Mouse (Mus musculus) limb, embryonic 11.5 days (tissue): ENCODE results near the gene Olfr223. TPM values are rescaled to one million over a fixed set of nuclear protein-coding genes. Genes with fewer than 3 reads are reported as not detected.

ENCODE experiments used
- ATAC-seq: fragments of 200-750 bp; cut with Nextera tagmentation; 2 replicates; pipeline ENCODE4 v1.8.0; 2017; ENCODE audit warnings: low read depth; ENCODE audit not compliant: insufficient number of reproducible peaks, low FRiP score, low TSS enrichment
- DNase-seq: peaks from one replicate; pipeline ENCODE4 v3.0.0-alpha.2; 2015; ENCODE audit warnings: low spot score
- H3K27ac ChIP-seq: fragments of 300-500 bp; sonication (generic); replicated peaks from 2 replicates; pipeline ENCODE4 v1.5.1; 2014; ENCODE audit warnings: low read depth, mild to moderate bottlenecking, low read length
- H3K27me3 ChIP-seq: fragments of 300-500 bp; sonication (generic); 2 replicates; pipeline ENCODE4 v1.6.1; 2014; ENCODE audit warnings: mild to moderate bottlenecking, low read length, mixed read lengths; ENCODE audit not compliant: control insufficient read depth, insufficient read depth
- H3K36me3 ChIP-seq: fragments of 300-500 bp; sonication (generic); 2 replicates; pipeline ENCODE4 v1.6.1; 2014; ENCODE audit warnings: mild to moderate bottlenecking, low read length, moderate library complexity, mixed read lengths; ENCODE audit not compliant: control insufficient read depth, insufficient read depth
- H3K4me1 ChIP-seq: fragments of 300-500 bp; sonication (generic); 2 replicates; pipeline ENCODE4 v1.6.1; 2014; ENCODE audit warnings: low read length, mixed read lengths; ENCODE audit not compliant: control insufficient read depth, insufficient read depth
- H3K4me2 ChIP-seq: fragments of 300-500 bp; sonication (generic); 2 replicates; pipeline ENCODE4 v1.6.1; 2014; ENCODE audit warnings: low read depth, mild to moderate bottlenecking, moderate library complexity; ENCODE audit not compliant: severe bottlenecking
- H3K4me3 ChIP-seq: fragments of 300-500 bp; sonication (generic); 2 replicates; pipeline ENCODE4 v1.5.1; 2014; ENCODE audit warnings: low read depth, low read length
- H3K9ac ChIP-seq: fragments of 300-500 bp; sonication (generic); 2 replicates; pipeline ENCODE4 v1.6.1; 2014; ENCODE audit warnings: mild to moderate bottlenecking, low read length
- H3K9me3 ChIP-seq: fragments of 300-500 bp; sonication (generic); 2 replicates; pipeline ENCODE4 v1.6.1; 2016; ENCODE audit warnings: low read length; ENCODE audit not compliant: control insufficient read depth
- WGBS: fragments of 180-500 bp; shearing (Covaris S2); extraction: QIAGEN DNeasy Blood & Tissue Kit; methylation state at CpG from one replicate; pipeline ENCODE4 v1.1.7; 2014; 5-methylcytosine and 5-hydroxymethylcytosine counted together
- polyA plus RNA-seq: library from polyadenylated mRNA; unstranded; fragments of >200 nt; fragmentation: Nextera tagmentation; extraction: Ambion mirVana; gene quantifications from 2 replicates; pipeline ENCODE4 v1.2.1, GENCODE M21; 2014

The Olfr223 gene
- polyA plus RNA-seq, 1 experiment from 2014 or later, result not detected

DNA sequence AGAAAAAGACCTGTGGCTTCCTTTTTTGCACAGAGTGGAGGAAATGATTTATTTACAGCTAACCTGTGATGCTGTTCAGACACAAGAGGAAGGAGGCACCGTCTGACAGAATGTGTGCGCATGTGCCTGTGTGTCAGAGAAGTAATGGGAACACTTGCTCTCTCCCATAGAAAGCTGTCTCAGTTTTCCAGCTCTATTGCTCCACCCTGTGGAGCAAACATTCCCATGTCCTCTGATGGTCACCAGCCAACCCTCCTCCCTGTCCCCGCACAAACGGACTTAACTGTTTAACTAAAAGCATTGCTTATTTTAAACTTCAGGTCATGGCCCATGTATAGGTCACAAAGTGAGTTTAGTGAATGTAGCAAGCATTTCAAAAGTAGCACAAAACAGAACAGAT is 21.0 kb upstream of the Olfr223 start:
- no peaks in the 10 kb centered on the region for H3K9me3 ChIP-seq
- ATAC-seq (no peak), DNase-seq (no peak)
- H3K4me3 ChIP-seq, result no peak overlapping the region
- no peaks in the 10 kb centered on the region for H3K27me3 ChIP-seq
- no peak overlapping the region for H3K27ac ChIP-seq
- no peaks in the 10 kb centered on the region for H3K36me3 ChIP-seq
- no peak overlapping the region for H3K4me2 ChIP-seq
- no peak overlapping the region for H3K9ac ChIP-seq
- WGBS, result 55% methylated on average over 4 of the region's 4 CpGs
- no peaks in the 10 kb centered on the region for H3K4me1 ChIP-seq

DNA sequence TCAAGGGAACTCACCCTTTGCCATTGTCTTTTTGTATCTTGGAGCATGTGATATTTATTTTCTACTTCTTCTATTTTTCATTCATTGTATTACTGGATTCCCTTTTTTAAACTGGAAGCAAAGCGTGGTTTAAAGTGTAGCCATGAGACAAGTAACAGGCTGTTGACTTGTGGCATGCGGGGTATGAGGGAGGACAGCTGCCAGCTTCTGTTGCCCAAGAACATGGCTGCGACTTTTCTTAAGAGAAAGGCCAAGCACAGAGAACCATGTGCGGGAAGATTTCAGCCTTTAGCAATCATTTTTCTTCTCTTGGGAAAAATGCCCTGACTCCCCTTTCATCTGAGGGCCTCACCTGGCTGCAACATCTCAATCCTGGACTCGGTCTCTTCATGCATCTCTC is 18.6 kb upstream of the Olfr223 start:
- Histone ChIP-seq H3K4me2 (no peak overlapping the region), H3K4me1 (no peaks in the 10 kb centered on the region), H3K36me3 (no peaks in the 10 kb centered on the region), H3K9ac (no peak overlapping the region), H3K9me3 (no peaks in the 10 kb centered on the region), H3K27ac (no peak overlapping the region), H3K4me3 (no peak overlapping the region), H3K27me3 (no peaks in the 10 kb centered on the region)
- 87% methylated on average over 5 of the region's 5 CpGs for WGBS
- no peak for DNase-seq
- ATAC-seq, result no peak

DNA sequence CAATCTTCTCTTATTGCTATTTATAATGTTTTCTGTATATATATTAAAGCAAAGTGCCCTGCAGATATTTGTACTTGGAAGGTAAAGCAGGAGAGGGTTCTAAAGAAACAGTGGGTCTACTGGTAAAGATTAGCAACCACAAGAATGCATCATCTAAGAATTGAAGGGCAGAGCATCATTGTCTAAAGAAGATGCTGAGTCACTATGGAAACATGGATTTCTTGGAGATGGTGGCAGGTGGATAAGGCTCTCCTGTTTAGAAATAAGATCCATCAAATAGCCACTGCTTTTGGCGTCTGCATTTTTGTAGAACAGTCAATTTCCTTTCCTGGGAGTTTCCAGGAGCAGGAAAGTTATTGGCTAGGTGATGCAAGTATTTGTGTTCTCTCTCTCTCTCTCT is 9.2 kb upstream of the Olfr223 start:
- H3K9me3 ChIP-seq, result no peaks in the 10 kb centered on the region
- H3K9ac ChIP-seq, result no peak overlapping the region
- no peak for DNase-seq
- no peak overlapping the region for H3K4me2 ChIP-seq
- no peaks in the 10 kb centered on the region for H3K27me3 ChIP-seq
- 79% methylated on average over 1 of the region's 1 CpGs for WGBS
- H3K27ac ChIP-seq, result no peak overlapping the region
- ATAC-seq, result no peak
- no peak overlapping the region for H3K4me3 ChIP-seq
- H3K36me3 ChIP-seq, result no peaks in the 10 kb centered on the region
- no peaks in the 10 kb centered on the region for H3K4me1 ChIP-seq

DNA sequence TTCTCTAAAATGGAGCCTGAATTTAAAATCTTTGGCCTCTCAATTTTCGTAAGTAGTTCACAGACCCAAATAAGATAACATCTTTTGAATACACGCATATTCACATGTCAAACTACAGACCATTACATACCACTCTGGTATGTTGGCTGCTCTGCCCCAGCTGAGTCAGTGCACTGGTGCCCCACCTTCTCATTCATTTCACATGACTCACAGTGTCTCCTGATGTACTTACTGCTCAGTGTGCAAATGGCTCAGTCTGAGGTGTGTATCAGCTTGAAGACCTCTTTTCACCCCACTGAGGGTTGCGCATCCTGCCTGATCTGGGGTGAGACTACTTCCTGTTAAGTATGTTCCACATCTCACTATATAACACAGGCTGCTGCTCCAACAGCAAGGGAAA is 7.8 kb upstream of the Olfr223 start:
- DNase-seq, result no peak
- Histone ChIP-seq H3K36me3 (no peaks in the 10 kb centered on the region), H3K9me3 (no peaks in the 10 kb centered on the region), H3K4me2 (no peak overlapping the region), H3K4me3 (no peak overlapping the region), H3K27ac (no peak overlapping the region), H3K4me1 (no peaks in the 10 kb centered on the region), H3K9ac (no peak overlapping the region), H3K27me3 (no peaks in the 10 kb centered on the region)
- ATAC-seq, result no peak
- 90% methylated on average over 3 of the region's 3 CpGs for whole genome bisulfite sequencing

GRCm38 (mm10) chr11:59599211-59599610 is 6.1 kb upstream of the Olfr223 start:
- no peak for ATAC-seq

DNA sequence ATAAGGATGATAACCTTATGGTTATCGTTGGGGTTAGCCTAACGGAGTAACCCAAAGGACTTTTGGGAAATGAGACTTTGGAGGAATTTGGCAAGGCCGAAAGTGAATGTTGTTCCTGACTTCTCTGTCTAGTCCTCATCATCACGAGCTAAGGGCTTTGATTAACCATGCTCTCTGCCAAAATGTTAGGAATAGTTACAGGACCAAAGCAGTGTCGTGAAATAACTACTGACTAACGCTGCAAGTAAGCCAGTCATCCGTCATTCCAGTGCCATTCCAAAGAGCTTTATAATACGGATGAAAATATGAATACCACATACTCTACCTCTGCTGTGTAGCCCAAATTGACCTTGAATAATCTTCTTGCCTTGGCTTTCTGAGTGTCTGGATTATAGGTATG is 3.9 kb upstream of the Olfr223 start:
- no peak overlapping the region for H3K4me2 ChIP-seq
- no peak overlapping the region for H3K27ac ChIP-seq
- no peaks in the 10 kb centered on the region for H3K9me3 ChIP-seq
- no peak overlapping the region for H3K4me3 ChIP-seq
- H3K27me3 ChIP-seq, result no peaks in the 10 kb centered on the region
- ATAC-seq (no peak), DNase-seq (no peak)
- H3K4me1 ChIP-seq, result no peaks in the 10 kb centered on the region
- 89% methylated on average over 8 of the region's 8 CpGs for WGBS
- no peaks in the 10 kb centered on the region for H3K36me3 ChIP-seq
- no peak overlapping the region for H3K9ac ChIP-seq

More at GRCm38 (mm10) chr11:59599211-59599610, 6.1 kb upstream of the Olfr223 start:
- no peaks in the 10 kb centered on the region for H3K36me3 ChIP-seq
- no peak overlapping the region for H3K27ac ChIP-seq
- H3K4me2 ChIP-seq, result no peak overlapping the region
- DNase-seq, result no peak
- no peak overlapping the region for H3K9ac ChIP-seq
- 61% methylated on average over 7 of the region's 7 CpGs for WGBS
- H3K4me3 ChIP-seq, result no peak overlapping the region
- H3K27me3 ChIP-seq, result no peaks in the 10 kb centered on the region
- H3K4me1 ChIP-seq, result no peaks in the 10 kb centered on the region
- no peaks in the 10 kb centered on the region for H3K9me3 ChIP-seq

DNA sequence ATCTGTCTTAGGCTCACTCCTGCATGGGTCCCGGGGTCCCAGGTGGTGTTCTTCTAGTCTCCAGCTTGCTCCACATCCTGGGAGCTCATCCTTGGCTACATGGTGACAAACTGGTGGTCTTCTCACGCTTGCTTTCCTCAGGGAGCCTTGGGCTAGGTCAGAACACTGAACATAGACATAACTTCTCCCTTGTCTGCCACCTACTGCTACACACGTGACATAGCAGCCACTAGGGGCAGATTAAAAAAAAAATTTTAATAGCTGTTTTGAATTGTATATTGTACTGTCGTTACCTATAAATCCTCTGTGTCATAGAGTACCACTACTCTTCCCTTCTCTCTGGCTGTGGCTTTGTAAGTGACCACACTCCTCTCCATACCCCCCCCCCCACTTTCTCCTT is 3.0 kb upstream of the Olfr223 start:
- Histone ChIP-seq H3K27me3 (no peaks in the 10 kb centered on the region), H3K9ac (no peak overlapping the region), H3K9me3 (no peaks in the 10 kb centered on the region), H3K4me2 (no peak overlapping the region), H3K27ac (no peak overlapping the region), H3K4me3 (no peak overlapping the region), H3K4me1 (no peaks in the 10 kb centered on the region), H3K36me3 (no peaks in the 10 kb centered on the region)
- ATAC-seq, result no peak
- no peak for DNase-seq
- 47% methylated on average over 4 of the region's 4 CpGs for WGBS

DNA sequence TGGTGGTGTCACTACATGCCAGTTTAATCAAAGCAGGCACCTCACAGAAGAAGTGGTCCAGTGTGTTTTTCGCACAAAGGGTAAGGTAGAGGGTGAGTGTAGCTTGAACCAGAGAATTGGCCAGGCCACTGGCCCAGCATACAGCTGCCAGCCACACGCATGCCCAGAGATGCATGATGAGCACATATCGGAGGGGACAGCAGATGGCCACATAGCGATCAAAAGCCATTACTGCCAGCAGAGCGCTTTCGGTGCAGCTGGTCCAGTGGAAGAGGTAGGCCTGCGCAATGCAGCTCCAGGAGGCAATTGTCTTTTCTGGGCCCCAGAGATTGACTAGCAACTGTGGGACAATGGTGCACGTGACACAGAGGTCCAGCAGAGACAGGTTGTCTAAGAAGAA is 3.6 kb downstream of the Olfr223 start:
- DNase-seq (no peak), ATAC-seq (no peak)
- Histone ChIP-seq H3K27ac (no peak overlapping the region), H3K27me3 (no peaks in the 10 kb centered on the region), H3K4me2 (no peak overlapping the region), H3K4me3 (no peak overlapping the region), H3K9me3 (no peaks in the 10 kb centered on the region), H3K4me1 (no peaks in the 10 kb centered on the region), H3K36me3 (no peaks in the 10 kb centered on the region), H3K9ac (no peak overlapping the region)
- 90% methylated on average over 8 of the region's 8 CpGs for WGBS

DNA sequence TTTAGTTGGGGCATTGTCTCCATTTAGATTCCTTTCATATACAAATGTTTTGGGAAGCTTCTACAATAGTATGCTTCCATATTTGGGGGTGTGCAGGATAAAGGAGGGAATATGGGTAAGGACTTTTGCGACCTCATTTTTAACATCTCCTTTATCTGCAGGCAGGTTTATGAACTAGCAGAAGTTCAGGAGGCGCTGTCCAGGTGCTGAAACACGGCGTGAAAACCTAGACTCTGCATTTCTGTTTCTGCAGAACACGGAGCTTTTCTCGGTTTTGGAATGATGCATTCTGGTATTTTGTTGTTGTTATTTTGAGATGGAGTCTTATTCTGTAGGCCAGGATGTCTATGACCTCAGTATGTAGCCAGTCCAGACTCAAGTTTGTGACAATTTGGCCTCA is 8.6 kb downstream of the Olfr223 start:
- 33% methylated on average over 6 of the region's 6 CpGs for WGBS
- H3K4me1 ChIP-seq, result no peaks in the 10 kb centered on the region
- no peaks in the 10 kb centered on the region for H3K27me3 ChIP-seq
- no peak overlapping the region for H3K27ac ChIP-seq
- no peak overlapping the region for H3K4me3 ChIP-seq
- no peaks in the 10 kb centered on the region for H3K9me3 ChIP-seq
- no peak overlapping the region for H3K4me2 ChIP-seq
- H3K36me3 ChIP-seq, result no peaks in the 10 kb centered on the region
- DNase-seq, result peak; percentile 79
- no peak for ATAC-seq
- no peak overlapping the region for H3K9ac ChIP-seq
